Mouse (Mus musculus) small intestine, adult 2 months (tissue): ENCODE results near the gene Mgea5.
A peak's percentile ranks its signal among the peaks of the same experiment; 100 is the strongest.

ENCODE experiments used
- CTCF ChIP-seq: fragments of 200-500 bp; IDR thresholded peaks from 2 replicates; pipeline ENCODE4 v1.5.1; 2012; ENCODE audit warnings: low read depth, mild to moderate bottlenecking, control low read depth, inconsistent platforms, low read length, moderate library complexity, mixed read lengths; ENCODE audit not compliant: insufficient replicate concordance, insufficient read length; ENCODE audit errors: extremely low read depth
- POLR2A ChIP-seq: fragments of 200-500 bp; IDR thresholded peaks from 2 replicates; pipeline ENCODE4 v1.6.1; 2012; ENCODE audit warnings: low read depth, mild to moderate bottlenecking, control low read depth, inconsistent platforms, low read length, moderate library complexity

DNA sequence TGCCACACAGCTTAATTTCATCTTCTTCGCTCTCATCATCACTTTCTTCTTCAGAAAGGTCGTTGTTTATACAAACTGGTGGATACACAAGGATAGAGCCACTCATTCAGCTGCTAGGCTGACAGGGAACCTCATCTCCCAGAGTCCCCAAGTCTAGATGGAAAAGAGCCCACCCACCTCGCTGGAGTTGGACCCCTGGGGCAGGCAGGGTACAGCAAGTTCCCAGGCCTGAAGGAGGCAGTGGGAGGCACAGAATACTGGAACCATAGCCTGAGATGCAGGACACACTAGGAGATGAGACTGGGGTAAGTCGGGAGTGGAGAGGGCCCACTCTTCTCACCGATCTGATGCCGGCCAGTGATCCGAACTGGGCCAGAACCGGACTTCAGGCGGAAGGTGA is 35.4 kb downstream of the Mgea5 start:
- TF ChIP-seq CTCF (peak; percentile 8; the same call in 1 of the 2 replicates), POLR2A (no peak)
